Mouse (Mus musculus) thymus, postnatal 10 days (tissue): ENCODE results near the gene Ltc4s.

Source experiments
- DNase-seq, 2 experiments: peaks; one replicate each; pipeline ENCODE4 v3.0.0; 2021; ENCODE audit warnings: low spot score in 2 of 2

The Ltc4s gene

GRCm38 (mm10) chr11:50248473-50249171 is 10.2 kb upstream of the Ltc4s start:
- DNase-seq = no peak

GRCm38 (mm10) chr11:50245269-50245668 is 6.9 kb upstream of the Ltc4s start:
- DNase-seq = no peak

DNA sequence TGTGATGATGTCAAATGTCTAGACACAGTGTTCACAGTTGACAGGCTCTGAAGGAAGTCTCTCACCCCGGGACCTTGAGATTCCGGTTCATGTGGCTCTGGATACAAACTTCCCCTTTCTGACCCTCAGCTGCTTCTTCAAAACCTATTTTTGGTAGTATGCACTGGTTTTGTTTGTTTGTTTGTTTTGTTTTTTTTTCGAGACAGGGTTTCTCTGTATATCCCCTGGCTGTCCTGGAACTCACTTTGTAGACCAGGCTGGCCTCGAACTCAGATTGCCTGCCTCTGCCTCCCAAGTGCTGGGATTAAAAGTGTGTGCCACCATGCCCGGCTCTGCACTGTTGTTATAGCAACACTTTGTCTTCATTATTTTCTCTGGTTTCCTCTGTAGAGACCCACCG is 5.5 kb upstream of the Ltc4s start:
- no peak for DNase-seq

GRCm38 (mm10) chr11:50240235-50240911 is 2.0 kb upstream of the Ltc4s start:
- no peak for DNase-seq

DNA sequence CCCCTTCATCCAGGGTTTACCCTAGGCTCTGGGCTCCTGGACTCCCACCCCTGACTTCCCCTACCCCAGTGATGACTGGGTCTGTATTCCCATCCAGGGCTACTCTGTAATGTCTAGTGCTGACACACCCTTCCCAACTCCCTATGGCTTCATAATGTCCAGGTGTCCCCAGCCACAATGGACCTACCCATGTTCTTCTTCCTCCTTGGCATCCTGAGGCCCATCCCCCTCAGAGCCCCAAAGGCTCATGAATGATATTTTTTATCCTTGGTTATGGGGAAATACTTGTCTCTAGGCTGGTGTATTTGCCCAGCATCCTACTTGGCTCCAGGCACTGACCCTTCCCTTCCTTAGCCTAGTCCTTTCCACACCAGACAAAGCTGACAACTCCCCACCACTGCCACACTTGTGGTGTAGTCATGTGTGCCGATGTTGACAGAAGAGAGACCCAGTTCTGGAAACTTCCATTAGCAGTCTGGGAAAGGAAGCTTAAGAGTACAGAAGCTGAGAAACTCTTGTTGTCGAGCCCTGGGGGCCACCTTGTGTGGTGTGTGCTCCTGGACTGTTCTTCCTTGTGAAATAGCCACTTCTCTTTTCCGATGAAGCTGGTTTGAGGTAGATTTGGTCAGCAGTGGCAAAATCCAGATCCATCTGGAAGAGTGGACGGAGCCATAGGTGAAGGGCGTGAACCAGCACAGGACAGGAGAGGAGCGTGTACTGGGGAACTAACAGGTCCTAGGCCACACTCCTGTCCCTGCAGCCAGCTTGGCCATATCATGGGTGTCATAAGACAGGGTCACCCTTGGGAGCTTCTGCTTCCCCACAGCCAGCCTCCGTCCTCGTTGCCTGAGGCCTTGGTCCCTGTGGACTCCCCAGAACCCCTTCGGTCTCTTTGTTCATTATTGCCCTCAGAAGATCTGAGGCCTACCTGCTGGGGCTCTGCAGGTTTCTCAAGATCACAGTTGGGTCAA is 690 bp upstream of the Ltc4s start:
- no peak for DNase-seq

DNA sequence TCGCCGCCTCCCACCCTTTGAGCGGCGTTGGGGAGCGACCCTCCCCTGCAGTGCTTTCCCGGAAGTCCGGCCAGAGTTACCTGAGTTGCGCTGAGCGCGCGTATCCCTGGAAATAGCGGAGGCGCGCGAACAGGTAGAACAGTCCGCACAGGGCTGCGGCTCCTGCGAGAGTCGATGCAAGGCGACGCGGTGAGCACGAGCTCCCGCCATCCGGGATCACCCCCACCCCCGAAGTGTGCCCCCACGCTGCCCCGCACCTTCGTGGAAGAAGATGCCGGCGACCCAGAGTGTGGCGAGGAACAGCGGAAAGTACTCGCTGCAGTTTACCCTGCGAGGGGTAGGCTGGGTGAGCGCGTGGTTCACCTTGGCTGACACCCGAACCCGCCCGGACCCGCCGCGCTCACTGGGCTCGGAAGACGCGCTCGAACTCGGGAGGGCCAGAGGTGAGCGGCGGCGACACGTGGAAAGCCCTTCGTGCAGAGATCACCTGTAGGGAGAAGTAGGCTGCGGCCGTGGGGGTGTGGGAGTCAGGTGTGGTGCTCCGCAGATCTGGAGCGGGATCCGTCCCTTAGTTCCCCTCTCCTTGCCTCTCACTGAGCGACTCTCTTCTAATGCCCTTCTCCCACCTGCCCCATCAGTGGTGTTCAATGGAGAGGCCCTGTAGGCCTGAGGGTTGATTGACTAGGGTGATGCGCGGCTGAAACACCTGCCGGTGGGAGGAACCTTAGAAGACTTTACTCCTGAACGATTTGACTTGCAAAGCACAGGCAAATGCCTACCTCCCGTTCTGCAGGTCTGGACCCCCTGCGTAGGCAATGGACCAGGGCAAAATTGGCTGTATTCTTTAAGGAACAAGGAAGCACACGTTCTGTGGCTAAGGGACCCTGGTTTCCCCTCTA is 1.2 kb downstream of the Ltc4s start:
- peak in 1 of 2 experiments; percentile 24 for DNase-seq

GRCm38 (mm10) chr11:50236540-50236936 is 1.9 kb downstream of the Ltc4s start:
- peak; percentile 85 to 93 for DNase-seq

GRCm38 (mm10) chr11:50234606-50235005 is 3.8 kb downstream of the Ltc4s start:
- no peak for DNase-seq

- DNase-seq = no peak
Measured at GRCm38 (mm10) chr11:50233993-50234392, 4.4 kb downstream of the Ltc4s start.

GRCm38 (mm10) chr11:50233022-50233421 is 5.4 kb downstream of the Ltc4s start:
- DNase-seq = no peak

DNA sequence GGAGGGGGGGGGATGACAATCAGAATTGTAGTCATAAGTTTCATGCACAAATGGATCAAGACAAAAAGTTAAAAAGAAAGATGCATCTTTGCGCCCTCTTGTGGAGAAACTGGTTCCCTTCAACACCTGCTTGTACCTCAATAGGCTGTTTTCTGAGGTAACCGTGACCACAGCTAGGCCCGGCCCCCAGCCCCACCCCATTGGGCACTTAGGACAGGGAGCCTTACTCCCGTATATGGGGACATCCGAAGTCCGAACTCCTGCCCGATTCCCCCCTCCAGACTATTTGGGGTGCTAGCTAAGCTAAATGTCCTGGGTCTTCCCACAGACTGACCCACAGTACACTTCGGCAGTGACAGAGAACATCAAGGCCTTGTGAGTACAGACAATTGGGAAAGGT is 7.0 kb downstream of the Ltc4s start:
- DNase-seq = peak; percentile 31 to 66

DNA sequence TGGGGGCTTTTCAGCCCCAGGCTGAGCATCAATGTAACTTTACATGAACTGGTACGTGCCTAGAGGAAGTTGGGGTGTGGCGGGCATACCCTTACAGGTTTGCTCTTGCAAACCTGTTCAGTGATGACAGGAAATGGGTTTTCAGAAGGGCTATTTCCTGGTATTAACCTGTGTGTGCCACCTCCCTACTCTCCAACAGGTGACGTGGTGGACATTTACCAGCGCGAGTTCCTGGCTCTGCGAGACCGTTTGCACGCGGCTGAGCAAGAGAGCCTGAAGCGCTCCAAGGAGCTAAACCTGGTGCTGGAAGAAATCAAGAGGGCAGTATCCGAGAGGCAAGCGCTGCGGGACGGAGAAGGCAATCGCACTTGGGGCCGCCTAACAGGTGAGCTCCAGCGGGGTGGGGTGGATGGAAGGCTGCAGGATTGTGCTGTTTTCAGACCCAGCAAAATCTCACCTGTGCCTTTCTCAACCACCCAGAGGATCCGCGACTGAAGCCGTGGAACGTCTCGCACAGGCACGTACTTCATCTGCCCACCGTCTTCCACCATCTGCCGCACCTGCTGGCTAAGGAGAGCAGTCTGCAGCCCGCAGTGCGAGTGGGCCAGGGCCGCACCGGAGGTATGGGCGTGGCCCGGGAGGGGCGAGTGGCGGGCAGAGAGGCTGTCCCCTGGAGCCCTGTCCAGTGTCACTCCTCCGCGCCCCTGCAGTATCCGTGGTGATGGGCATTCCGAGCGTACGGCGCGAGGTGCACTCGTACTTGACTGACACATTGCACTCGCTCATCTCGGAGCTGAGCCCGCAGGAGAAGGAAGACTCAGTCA is 7.7 kb downstream of the Ltc4s start:
- no peak for DNase-seq

DNA sequence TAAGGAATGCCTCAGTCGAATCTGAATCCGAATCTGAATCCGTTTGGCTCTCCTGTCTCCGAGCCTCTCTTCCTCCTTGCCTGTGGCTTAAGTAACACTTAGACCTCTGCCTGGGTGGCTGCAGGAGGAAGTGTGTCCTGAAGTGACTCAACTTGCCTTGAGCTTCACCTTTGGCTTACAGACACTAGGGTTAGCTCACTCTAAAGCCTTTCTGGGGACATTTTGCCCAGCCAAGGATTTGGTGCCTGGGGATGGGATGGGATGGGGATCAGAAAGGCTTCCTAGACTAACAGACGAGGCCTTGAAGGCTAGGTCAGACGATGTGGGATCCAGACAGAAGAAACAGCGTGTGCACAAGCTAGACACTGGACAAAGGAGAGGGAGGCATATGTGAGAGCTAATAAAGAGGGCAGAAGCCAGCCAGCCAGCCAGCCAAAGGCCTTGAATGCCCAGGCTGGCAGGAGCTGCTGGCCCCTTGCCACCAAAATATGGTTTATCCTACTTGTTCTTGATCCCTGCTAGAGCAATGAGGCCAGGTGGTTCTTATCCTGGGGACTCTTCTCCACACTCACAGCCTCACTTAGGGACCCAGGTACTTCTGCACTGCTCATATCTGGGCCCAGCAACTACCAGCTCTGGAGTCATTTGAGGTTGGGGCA is 9.0 kb downstream of the Ltc4s start:
- DNase-seq = no peak

DNA sequence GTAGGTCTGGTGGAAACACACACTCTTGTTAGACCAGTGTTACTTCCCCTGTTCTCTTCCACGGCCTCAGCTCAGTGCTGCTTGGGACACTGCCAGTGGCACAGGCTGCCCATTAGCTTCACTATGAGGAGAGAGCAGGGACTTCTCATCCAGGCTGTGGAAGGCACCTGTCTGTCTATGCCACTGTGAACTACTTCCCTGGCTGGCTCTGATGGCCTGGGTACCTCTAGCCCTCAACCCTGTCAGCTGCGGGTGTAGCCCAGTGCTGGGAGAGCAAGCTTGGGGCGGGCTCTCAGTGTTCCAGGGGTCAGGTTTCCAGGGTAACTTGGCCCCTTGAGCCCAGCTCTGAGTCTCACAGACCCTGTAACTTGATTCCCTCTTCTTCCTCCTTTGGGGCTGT is 9.6 kb downstream of the Ltc4s start:
- DNase-seq = no peak

- no peak for DNase-seq
Measured at GRCm38 (mm10) chr11:50227736-50228135, 10.7 kb downstream of the Ltc4s start.

- no peak for DNase-seq
Measured at GRCm38 (mm10) chr11:50227226-50227625, 11.2 kb downstream of the Ltc4s start.

DNA sequence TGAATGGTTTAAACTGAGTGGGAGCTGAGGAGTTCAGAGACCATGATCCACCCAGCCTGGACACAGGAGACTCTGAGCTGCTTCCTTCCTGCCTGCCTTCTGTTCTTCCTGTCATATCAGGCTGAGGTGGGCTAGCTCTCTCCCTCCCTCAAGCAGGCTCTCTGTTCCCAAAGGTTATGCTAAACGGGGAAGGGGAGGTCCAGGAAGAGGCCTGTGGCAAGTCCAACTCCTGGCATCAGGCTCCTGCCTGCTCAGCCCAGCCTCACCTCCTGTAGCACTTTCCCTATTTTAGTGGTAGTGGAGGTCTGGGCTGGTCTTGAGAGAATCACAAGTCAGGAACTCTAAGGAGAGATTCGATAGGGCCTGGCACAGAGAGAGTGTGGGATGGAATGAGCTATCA is 12.0 kb downstream of the Ltc4s start:
- DNase-seq = no peak

DNA sequence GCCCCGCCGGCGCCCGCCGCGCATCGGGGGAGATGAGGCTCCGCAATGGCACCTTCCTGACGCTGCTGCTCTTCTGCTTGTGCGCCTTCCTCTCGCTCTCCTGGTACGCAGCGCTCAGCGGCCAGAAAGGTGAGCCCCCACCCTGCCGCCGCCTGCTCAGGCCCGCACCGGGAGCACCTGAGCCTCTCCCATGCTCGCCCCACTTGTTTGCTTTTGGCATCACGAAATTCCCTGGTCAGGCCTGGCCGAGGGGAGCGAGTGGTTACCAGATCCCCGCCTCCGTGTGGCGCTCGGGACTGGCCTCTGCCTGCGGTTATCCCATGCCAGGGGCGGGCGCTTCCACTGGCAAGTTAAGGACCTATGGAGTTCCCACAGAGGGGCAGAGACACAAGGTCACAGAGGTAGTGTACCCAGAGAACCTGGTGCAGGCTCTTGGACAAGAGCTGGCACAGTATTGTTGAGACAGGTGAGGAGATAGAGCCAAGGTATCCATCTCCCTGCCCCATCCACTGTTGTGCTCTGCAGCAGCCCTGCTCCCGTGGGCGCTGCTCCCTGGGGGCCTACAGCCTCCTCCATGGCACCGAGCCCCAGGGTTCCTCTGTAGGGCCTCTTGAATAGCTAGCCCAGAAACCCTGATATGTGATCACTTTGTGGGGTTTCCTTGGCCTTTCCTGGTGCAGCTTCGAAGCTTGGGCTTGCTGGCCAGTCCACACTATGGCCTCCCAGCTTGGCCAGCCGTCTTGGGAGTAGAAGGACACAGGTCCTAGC is 12.6 kb downstream of the Ltc4s start:
- DNase-seq = peak in 1 of 2 experiments; percentile 34
